Mouse (Mus musculus): ENCODE measurements around the gene 1700016C15Rik.

1700016C15Rik gene

DNA sequence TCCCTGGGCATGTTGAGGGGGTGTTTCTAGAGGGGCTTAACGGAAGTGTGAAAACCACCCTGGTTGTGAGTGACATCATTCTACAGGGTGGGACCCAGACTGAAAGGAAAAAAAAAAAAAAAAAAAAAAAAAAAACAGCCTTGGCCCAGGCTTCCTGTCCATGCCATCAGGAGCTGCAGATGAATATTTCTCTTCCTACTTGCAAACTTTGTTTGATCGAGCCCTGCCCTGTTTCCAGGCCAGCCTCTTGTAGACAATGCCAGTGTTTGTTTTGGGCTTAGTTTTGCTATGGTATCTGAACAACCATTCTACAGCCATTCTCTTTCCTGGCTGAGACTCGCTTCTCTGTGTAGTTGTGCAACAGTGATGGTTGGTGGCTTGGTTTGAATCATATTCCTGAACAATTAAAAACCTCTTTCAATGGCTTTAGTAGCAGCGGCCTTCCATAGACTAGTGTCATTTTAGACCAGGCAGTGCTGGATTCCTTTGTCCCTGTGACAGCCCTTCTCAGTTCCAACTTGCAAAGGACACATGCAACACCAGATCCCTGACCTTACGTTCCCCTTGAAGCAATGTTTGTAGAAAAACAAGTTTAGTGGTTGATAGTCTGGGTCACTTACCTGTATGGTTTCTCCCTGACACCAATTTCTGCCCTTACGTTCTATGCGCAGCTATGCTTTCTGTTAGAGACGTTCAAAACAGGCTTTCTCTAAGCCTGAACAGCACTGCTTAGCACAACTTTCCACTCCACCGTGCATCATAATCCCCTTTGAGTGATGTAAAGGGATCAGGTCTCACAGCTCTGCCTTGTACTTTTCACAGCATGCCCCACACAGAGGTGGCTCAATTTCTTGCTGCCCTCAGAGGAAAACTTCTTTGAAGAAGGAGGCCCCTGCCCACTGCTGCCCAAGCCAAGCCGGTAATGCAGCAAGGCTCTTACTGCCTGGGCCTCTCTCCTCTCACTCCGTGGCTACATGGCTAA is at the start of gene 1700016C15Rik:
Gene 1700016C15Rik, plus strand, starts transcription at position 772 of the 982 bp plus-strand sequence.
- DNase-seq (ENCODE audit: low read depth, low spot score) = no peak

DNA sequence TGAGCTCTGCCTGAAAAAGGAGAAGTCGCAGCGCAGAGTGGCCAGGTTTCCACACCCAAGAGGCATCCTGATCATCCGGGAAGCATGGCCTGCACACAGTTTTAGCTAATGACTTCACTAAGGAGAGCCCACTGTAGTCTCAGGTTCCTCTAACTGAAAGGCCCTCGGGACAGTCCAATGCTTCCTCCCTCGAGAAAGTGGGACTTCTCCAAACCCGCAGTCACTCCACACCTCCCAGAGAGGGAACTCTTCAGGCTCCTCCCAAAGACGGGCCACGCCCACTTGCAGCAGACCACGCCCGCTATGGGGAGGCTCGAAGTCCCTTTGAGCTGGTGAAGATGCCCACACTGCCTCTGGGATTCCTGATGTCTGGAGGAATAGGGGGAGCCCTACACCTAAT is 48.4 kb upstream of the 1700016C15Rik start:
- DNase-seq (ENCODE audit: low read depth, low spot score) = no peak

DNA sequence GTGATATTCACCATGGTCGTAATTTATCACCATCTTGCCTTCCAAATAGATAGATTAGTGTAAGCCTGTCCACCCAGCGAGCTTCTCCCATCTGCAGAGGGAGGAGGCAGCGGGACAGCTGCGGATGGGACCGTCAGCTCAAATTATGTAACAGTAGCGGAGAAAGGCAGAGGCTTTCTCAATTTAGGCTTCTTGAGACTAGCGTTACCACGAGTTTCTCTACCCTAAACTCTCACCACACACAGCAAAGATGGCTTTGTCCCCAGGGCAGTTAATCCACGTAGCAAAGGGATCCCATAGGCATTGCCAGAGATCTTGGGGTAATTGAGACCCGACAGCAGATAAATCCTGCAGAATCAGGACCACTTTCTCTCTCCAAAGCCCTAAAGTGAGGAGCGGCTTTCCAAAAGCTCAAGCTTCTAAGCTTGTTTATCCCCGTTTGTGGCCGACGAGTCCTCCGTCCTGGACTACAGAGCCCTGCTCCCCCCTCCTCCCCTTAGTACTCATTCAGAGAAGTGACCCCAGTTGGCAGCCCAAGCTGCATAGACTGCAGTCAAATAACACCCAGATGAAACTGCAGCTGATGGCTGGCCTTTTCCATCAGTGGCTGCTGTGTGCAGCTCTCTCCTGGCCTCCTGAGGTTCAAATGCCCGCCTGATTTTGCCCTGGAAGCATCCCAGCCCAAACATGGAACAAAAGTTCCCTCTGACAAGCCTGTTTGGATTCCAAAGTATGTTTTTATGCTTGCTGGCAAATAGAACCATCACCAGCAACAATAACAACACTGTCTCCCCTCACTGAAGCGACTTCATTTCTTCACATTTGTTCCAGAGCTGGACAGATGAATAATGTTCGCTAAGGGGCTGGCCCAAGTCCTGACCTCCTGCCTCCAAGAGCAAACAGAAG is 45.4 kb upstream of the 1700016C15Rik start:
- DNase-seq (ENCODE audit: low read depth, low spot score) = no peak

GRCm38 (mm10) chr1:177684901-177685300 is 44.7 kb upstream of the 1700016C15Rik start:
- peak; percentile 44 for DNase-seq (ENCODE audit: low read depth, low spot score)

GRCm38 (mm10) chr1:177686137-177686536 is 43.5 kb upstream of the 1700016C15Rik start:
- DNase-seq (ENCODE audit: low read depth, low spot score) = no peak

DNA sequence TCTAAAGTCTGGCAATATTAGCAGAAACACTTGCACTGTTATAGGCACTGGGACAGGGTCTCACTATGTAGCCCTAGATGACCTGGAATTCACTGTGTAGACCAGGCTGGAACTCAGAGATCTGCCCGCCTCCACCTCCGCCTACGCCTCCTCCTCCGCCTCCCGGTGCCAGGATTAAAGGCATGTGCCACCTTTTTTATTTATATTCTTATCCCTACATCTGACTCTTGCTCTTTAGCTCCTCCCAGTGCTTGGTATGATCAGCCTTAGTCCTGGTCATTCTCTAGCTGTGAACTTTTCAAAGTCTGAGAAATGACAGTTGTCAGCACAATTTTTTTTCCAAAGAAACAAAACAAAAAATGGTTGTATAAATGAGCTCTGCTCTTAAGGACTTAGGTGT is 42.6 kb upstream of the 1700016C15Rik start:
- no peak for DNase-seq (ENCODE audit: low read depth, low spot score)

GRCm38 (mm10) chr1:177692491-177692890 is 37.1 kb upstream of the 1700016C15Rik start:
- DNase-seq (ENCODE audit: low read depth, low spot score) = no peak

- no peak for DNase-seq (ENCODE audit: low read depth, low spot score)
Measured at GRCm38 (mm10) chr1:177693486-177694252, 35.9 kb upstream of the 1700016C15Rik start.

- no peak for DNase-seq (ENCODE audit: low read depth, low spot score)
Measured at GRCm38 (mm10) chr1:177700560-177700959, 29.1 kb upstream of the 1700016C15Rik start.

DNA sequence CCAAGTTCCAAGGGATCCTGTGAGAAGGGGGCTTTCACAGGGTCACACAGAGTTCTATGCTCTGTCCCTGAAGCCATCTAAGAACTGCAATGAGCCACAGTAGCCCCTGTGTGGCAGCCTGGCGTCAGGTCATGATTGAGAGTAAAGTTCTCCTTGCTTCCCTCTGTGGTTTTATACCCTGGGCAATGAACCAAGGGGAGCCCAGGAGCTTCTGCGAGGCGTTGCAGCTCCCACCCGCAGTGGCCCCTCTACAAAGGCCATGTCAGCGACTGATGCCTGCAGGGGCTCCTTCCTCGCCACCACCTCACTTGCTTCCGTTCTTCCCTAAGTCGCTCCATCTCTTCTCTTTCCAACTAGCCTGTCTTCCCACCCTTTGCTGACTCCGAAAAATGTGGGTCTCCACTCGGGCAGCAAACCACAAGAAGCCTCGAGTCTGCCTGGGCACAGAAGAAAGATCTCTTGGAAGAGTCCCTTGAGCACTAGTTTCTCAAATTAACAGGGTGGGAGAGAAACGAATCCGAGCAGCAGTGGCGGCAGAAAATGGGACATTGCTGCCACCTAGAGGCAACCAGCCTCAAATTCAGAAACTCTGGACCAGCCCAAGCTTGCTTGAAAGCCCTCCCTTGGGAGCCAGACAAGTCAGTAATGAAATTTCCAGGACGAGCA is 27.0 kb upstream of the 1700016C15Rik start:
- DNase-seq (ENCODE audit: low read depth, low spot score) = peak; percentile 67

GRCm38 (mm10) chr1:177703147-177703807 is 26.3 kb upstream of the 1700016C15Rik start:
- DNase-seq (ENCODE audit: low read depth, low spot score) = no peak

- DNase-seq (ENCODE audit: low read depth, low spot score) = no peak
Measured at GRCm38 (mm10) chr1:177705204-177705603, 24.4 kb upstream of the 1700016C15Rik start.

- DNase-seq (ENCODE audit: low read depth, low spot score) = no peak
Measured at GRCm38 (mm10) chr1:177707571-177707970, 22.0 kb upstream of the 1700016C15Rik start.

GRCm38 (mm10) chr1:177708583-177709055 is 21.0 kb upstream of the 1700016C15Rik start:
- no peak for DNase-seq (ENCODE audit: low read depth, low spot score)

DNA sequence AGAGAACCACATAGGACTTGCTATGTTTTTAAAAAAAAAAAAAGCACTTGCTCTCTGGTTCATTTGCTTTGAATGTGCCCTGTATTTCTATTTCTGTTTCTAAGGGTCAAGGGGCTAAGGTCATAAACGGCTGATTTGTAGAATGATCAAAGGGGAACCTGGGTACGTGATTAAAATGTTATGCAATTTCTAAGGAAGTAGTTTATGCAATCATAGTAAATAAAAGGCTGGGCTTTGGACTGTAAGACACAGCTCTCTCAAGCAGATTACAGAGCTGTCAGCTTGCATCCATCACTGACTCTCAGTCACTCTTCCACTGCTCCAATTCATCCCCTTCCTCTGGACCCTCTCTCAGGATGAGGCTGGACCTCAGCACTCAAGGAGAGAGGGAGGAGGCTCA is 18.6 kb upstream of the 1700016C15Rik start:
- no peak for DNase-seq (ENCODE audit: low read depth, low spot score)

GRCm38 (mm10) chr1:177711418-177711817 is 18.2 kb upstream of the 1700016C15Rik start:
- DNase-seq (ENCODE audit: low read depth, low spot score) = no peak

- no peak for DNase-seq (ENCODE audit: low read depth, low spot score)
Measured at GRCm38 (mm10) chr1:177713635-177714396, 15.8 kb upstream of the 1700016C15Rik start.

GRCm38 (mm10) chr1:177714397-177715012 is 15.1 kb upstream of the 1700016C15Rik start:
- DNase-seq (ENCODE audit: low read depth, low spot score) = no peak

DNA sequence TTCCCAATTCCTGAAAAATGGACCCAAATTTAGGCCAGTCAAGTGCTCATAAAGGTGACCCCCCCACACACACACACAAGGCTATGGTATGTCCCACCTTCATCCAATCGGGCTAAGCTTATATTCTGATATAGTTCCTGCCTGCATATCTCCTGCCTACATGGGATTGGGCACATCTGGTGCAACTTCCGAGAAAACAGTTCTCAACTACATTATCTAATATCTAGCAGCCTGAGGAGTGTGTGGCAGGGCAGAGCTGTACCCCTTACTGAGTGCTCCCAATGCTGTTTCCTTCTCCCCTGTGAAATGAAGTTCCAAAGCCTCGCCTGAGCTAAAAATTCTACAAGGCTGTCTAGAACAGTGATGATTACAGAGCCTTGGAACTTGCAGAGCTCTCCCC is 13.2 kb upstream of the 1700016C15Rik start:
- DNase-seq (ENCODE audit: low read depth, low spot score) = no peak

All from embryo, embryonic 11.5 days (tissue).